Mouse (Mus musculus): ENCODE results near the gene Sept5.
A peak's percentile ranks its signal among the peaks of the same experiment; 100 is the strongest.

The Sept5 gene

GRCm38 (mm10) chr16:18632816-18633215, 3.1 kb upstream of the Sept5 start:
- no peak for DNase-seq (ENCODE audit: low read depth in 1 of 2, low spot score in 2 of 2)

- DNase-seq (ENCODE audit: low read depth in 1 of 2, low spot score in 2 of 2) = no peak
Measured at GRCm38 (mm10) chr16:18632059-18632458, 2.3 kb upstream of the Sept5 start.

GRCm38 (mm10) chr16:18631141-18631540, 1.4 kb upstream of the Sept5 start:
- no peak for DNase-seq (ENCODE audit: low read depth in 1 of 2, low spot score in 2 of 2)

- no peak for DNase-seq (ENCODE audit: low read depth in 1 of 2, low spot score in 2 of 2)
Measured at GRCm38 (mm10) chr16:18630291-18630690, 537 bp upstream of the Sept5 start.

GRCm38 (mm10) chr16:18628948-18629340, 810 bp downstream of the Sept5 start:
- DNase-seq (ENCODE audit: low read depth in 1 of 2, low spot score in 2 of 2) = no peak

GRCm38 (mm10) chr16:18628206-18628947, 1.4 kb downstream of the Sept5 start:
- no peak for DNase-seq (ENCODE audit: low read depth in 1 of 2, low spot score in 2 of 2)

- no peak for DNase-seq (ENCODE audit: low read depth in 1 of 2, low spot score in 2 of 2)
Measured at GRCm38 (mm10) chr16:18627163-18627562, 2.6 kb downstream of the Sept5 start.

GRCm38 (mm10) chr16:18626376-18626878, 3.3 kb downstream of the Sept5 start, which contains the start of gene Gm49601:
Gene Gm49601 (minus strand): TSS chr16:18626427.
- peak; percentile 23 to 53 for DNase-seq (ENCODE audit: low read depth in 1 of 2, low spot score in 2 of 2)

GRCm38 (mm10) chr16:18625791-18626311, 3.9 kb downstream of the Sept5 start:
- DNase-seq (ENCODE audit: low read depth in 1 of 2, low spot score in 2 of 2) = no peak

GRCm38 (mm10) chr16:18625097-18625496, 4.7 kb downstream of the Sept5 start:
- DNase-seq (ENCODE audit: low read depth in 1 of 2, low spot score in 2 of 2) = no peak

- no peak for DNase-seq (ENCODE audit: low read depth in 1 of 2, low spot score in 2 of 2)
Measured at GRCm38 (mm10) chr16:18624641-18625040, 5.1 kb downstream of the Sept5 start.

GRCm38 (mm10) chr16:18623751-18624540, 5.8 kb downstream of the Sept5 start:
- DNase-seq (ENCODE audit: low read depth in 1 of 2, low spot score in 2 of 2) = no peak

GRCm38 (mm10) chr16:18622916-18623750, 6.6 kb downstream of the Sept5 start:
- DNase-seq (ENCODE audit: low read depth in 1 of 2, low spot score in 2 of 2) = no peak

- no peak for DNase-seq (ENCODE audit: low read depth in 1 of 2, low spot score in 2 of 2)
Measured at GRCm38 (mm10) chr16:18622019-18622418, 7.7 kb downstream of the Sept5 start, which contains the start of gene Gp1bb. Gene Gp1bb (minus strand): TSS chr16:18622403.

- DNase-seq (ENCODE audit: low read depth in 1 of 2, low spot score in 2 of 2) = no peak
Measured at GRCm38 (mm10) chr16:18621362-18622001, 8.3 kb downstream of the Sept5 start.

GRCm38 (mm10) chr16:18620601-18621361, 9.0 kb downstream of the Sept5 start:
- DNase-seq (ENCODE audit: low read depth in 1 of 2, low spot score in 2 of 2) = no peak

- no peak for DNase-seq (ENCODE audit: low read depth in 1 of 2, low spot score in 2 of 2)
Measured at GRCm38 (mm10) chr16:18620201-18620600, 9.6 kb downstream of the Sept5 start.

GRCm38 (mm10) chr16:18619110-18619509, 10.6 kb downstream of the Sept5 start:
- no peak for DNase-seq (ENCODE audit: low read depth in 1 of 2, low spot score in 2 of 2)

GRCm38 (mm10) chr16:18618297-18618696, 11.5 kb downstream of the Sept5 start:
- DNase-seq (ENCODE audit: low read depth in 1 of 2, low spot score in 2 of 2) = no peak

Measured in monocyte, adult 2 months (primary cell).